Mouse (Mus musculus) hematopoietic stem cell, adult 5-6 weeks (primary cell): ENCODE data around the gene Atg2b. TPM values are rescaled to one million over a fixed set of nuclear protein-coding genes. Genes with fewer than 3 reads are reported as not detected.
A peak's percentile ranks its signal among the peaks of the same experiment; 100 is the strongest.

ENCODE experiments used
- ATAC-seq, 2 experiments: fragments of 125-278 bp in 1 of 2; replicated peaks in 1 of 2; 2 replicates each; pipeline ENCODE4 v1.8.0; 2016 to 2017; ENCODE audit warnings: inconsistent platforms in 2 of 2, mild to moderate bottlenecking in 2 of 2, moderate number of reproducible peaks in 2 of 2, low read depth in 1 of 2, moderate TSS enrichment in 1 of 2; ENCODE audit not compliant: low FRiP score in 2 of 2, poor library complexity in 2 of 2, severe bottlenecking in 2 of 2, insufficient read depth in 1 of 2, low TSS enrichment in 1 of 2
- total RNA-seq: library from RNA; stranded (forward); fragments of 172-1452, 232-1000 nt; gene quantifications from 2 replicates; pipeline ENCODE4 v1.2.3, GENCODE M21; 2017

The Atg2b gene
- 24.3 and 32.7 TPM in 2 replicates for total RNA-seq

DNA sequence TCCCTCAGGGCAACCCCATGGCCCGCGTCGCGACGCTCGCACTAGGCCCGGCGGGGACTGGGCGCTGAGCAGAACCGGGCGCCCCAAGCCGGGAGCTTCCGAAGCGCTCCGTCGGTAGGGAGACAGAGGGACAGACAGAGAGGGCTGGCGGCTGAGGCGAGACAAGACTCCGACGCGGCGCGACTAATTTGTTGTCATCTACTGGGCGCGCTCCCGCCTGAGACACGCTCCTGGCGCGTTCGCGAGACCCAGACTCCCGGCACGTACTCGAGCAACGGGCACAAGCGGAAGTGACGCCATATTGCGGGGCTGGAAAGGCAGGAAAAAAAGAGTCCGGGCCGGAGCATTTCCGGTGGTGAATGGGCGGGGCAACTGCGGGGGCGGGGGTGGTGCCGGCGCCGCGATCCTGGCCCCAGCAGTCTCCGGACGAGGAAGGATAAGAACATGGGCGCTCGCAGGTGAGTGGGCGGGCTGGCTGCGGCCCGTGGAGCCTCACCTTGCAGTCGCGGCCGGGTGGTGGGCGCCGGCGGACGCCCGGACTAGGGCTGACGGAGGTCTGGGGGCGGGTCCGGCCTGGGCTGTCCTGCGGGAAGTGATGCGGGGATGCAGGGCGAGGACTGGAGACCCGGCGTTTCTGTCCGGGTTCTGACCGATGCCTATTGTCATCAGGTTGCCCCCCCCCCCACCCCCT, at the start of gene Atg2b:
Gene Atg2b (minus strand): TSS at position 211 of the 691 bp plus-strand sequence.
- ATAC-seq, result peak; percentile 78 to 84

DNA sequence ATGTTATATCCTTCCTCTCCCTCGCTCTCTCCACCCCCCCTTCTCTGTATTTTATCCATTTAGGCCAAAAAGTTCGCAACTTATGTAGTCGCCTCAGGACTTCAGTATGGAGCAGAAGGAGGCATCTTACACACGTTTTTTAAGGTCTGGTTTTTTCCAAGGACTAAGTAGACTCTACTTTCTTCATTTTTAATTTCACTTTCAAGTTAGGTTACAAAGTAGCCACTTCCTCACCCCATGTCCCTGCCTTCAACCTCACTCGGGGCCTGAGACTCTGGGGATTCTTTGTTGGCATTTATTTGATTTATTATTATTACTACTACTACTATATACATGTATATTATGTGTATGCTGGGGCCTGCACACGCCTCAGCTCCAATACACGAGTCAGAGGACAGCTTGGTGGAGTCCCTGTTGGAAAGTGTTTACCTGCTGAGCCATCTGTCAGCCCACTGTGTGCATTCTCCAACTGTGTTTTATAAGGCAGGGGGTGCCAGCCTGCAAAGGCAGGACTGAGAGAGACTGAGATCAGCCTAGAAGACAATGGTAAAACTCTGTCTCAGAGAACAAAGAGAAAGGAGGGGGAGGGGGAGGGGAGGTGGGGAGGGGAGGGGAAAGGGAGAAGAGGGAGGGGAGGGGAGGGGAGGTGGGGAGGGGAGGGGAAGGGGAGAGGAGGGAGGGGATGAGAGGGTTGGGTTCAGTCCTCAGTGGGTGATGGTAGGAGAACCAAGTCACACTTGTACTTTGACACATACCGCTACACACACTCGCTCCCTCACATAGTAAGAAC, 48.6 kb upstream of the Atg2b start:
- peak; percentile 32 to 58; a peak in 3 of 4 replicates for ATAC-seq

DNA sequence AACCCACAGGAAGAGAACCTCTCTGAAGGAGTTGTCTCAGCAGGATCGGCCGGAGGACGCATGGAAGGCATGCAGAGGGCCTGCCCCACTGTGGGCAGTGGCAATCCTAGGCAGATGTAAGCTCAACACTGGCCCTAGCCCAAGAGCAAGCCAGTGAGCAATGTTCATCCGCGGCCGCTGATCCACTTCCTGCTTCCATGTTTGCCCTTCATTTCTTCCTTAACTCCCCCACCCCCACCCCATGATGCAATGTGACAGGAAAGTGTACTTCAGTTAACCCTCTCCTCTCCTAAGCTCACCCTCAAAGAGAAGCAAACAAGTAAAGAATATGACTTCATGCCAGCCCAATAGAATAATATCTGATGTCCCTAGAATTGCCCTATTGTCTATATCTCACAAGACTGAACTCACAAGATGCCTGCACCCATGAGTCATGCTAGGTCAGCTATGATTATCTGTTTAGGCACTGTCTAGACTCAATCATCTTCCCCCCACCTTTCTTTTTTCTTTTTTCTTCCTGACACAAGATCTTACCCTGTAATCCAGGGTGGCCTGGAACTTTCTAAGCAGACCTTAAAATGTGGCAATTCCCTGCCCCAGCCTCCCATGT, 45.9 kb upstream of the Atg2b start:
- ATAC-seq, result no peak

DNA sequence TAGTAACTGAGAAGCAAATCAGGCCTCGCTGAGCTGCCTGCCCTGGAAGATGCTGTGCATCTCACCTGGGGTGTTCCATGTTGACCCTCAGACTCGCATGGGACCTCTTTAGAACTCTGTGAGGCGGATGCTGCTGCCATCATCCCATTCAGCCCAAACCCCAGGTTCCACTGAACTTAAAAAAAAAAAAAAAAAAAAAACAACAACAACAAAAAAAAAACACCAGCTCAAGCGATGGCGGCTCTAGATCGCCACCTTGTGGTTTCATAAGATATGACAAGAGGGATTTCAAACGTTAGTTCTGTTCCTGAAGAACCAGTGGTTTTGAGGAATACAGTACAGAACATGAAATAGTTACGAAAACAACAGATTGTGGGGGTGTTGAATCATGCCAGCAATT, 43.0 kb upstream of the Atg2b start:
- peak; percentile 33 to 35; a peak in 1 of 4 replicates for ATAC-seq

GRCm38 (mm10) chr12:105727268-105727667, 42.3 kb upstream of the Atg2b start:
- ATAC-seq, result 0 out of 4 replicates have a peak, but pooled peaks of 1 of the 2 experiments have one; percentile 18

DNA sequence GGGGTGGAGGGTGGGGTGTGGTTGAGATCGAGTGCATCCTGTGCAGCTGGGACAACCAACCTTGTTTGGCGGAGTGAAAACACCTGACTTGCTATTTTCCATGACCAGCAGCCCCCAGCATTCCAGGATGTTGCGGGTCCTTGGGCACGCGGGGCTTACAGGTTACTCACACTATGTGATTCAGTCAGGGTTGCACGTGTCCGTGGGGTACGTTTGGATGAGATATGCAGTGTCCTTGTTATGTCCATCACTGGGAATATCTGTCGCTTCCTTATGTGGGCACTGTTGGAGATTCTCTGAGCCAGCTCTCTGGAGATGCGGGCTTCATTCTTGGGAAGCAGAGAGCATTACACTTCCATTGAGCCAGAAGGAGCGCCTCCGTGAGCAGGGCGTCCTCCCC, 40.7 kb upstream of the Atg2b start:
- no peak for ATAC-seq

- ATAC-seq, result no peak
These were observed 39.6 kb upstream of the Atg2b start for GRCm38 (mm10) chr12:105724616-105725015.

DNA sequence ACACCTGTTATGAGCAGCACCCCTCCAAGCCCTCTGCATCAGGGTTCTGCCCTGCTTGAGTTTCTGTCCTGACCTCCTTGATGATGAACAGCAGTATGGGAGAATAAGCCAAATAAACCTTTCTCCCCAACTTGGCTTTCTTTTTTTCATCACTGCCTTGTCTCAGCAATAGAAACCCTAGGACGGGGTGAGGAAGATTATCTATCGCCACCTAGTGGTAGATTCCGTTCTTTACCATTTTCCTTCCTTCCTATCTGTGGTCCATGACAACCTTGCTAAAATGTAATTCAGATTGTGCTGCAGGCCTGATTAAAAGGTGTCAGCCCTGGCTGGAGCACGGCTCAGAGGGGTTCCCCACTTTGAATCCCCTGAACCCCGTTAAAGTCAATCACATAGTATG, 37.6 kb upstream of the Atg2b start:
- ATAC-seq, result peak; percentile 47 to 66

GRCm38 (mm10) chr12:105721452-105722132, 36.6 kb upstream of the Atg2b start:
- ATAC-seq, result no peak

DNA sequence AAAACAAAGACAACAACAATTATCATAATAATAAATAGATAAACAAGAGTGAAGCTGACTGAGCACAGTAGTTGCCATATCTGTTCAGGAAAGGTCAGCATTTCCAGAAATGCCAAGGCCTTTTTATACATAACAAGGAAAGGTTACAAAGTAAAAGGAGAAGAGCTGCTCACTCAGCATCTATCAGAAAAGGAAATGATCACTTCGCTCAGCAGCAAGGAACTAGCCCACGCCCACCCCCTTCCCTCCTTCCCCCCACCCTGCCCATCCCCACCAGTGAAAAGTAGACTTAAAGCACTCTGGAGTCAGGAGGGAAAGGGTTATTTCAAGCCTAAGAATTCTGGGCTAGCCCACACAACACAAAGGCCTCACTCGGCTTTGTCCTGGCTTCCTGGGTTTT, 35.2 kb upstream of the Atg2b start:
- no peak for ATAC-seq

- ATAC-seq, result peak in 1 of 2 experiments; percentile 38; a peak in 1 of 4 replicates
These were observed 33.6 kb upstream of the Atg2b start for GRCm38 (mm10) chr12:105718616-105719015.

- peak; percentile 74 to 87 for ATAC-seq
These were observed 20.9 kb upstream of the Atg2b start, which contains the start of gene Ak7 for GRCm38 (mm10) chr12:105705799-105706487. Gene Ak7, plus strand, starts transcription at chr12:105705976.

DNA sequence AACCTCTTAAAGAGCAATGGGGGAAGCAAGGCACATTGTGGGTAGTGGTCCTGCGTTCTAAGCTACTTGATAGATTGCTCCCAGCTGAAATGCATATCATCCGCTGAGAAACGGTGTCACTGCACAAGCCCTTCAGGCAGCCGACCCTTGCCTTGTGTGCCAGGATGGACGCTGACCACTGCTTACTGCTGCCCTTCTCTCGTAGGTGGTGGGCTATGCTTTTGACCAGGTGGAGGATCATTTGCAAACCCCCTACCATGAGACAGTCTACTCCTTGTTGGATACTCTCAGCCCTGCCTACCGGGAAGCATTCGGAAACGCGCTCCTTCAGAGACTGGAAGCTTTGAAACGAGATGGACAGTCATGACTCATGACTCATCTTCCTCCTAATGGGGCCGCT, 15.4 kb upstream of the Atg2b start:
- ATAC-seq, result no peak

DNA sequence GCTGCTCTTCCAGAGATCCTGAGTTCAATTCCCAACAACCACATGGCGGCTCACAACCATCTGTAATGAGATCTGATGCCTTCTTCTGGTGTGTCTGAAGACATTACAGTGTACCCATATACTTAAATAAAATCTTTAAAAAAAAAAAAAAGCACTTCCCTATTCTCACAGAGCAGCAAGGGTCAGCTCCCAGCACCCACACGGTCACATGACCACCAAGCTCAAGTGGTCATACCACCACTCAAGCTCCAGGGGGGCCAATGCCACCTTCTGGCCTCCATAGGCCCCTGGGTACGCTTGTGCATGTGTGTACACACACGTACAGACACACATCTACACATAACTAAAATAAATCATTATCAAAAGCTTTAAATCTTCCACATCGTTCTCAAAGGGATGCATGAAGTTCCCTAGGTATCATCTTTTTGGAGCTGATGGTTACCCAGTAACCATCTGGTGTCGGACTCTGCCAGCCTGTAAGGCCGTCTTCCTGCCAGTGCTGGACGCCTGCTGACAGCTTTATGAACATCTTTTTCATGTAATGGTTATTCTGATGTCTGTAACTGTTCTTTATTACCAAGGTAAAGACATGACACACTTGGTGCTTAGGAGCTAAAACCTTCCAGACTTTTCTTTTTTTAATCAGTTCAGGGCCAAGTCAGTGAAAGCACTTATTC, 12.2 kb upstream of the Atg2b start:
- ATAC-seq, result no peak

- no peak for ATAC-seq
These were observed 10.8 kb upstream of the Atg2b start for GRCm38 (mm10) chr12:105695848-105696247.

DNA sequence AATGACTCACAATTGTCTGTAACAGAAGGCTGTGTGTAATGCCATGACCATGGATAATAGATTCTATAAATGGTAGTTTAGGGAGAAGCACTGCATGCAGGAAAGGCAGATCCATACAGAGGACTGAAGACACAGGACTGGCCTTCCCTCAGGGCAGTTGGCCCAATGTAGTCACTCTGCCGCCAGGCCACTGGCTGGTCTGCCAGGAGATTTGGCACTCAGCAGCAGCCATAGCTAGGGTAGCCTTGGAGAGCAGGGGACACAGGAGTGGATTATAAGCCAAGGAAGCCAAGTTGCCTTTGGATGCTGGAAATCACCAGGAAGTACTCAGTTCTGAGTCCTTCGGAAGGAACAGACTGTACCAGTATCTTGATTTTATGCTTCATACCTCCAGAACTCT, 9.0 kb upstream of the Atg2b start:
- ATAC-seq, result no peak

DNA sequence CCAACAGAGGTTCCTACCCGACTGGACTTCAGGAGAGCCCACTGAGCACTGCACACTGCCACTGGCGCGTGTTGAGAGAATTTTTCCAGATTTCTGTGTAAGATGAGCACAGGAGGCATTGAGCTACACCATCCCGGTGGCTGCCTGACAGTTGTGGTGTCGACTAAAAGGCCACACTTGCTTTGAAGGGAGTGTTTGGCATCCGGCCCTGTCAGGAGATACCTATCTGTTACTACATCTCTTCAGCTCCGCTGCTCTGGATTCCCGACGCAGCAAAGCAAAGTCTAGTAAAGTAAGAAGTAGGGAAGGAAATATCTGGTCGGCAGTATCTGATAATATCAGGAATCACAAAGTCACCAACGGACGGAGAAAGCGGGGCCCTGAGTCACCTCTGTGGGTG, 4.4 kb upstream of the Atg2b start:
- ATAC-seq, result no peak
